Mouse (Mus musculus): ENCODE measurements around the gene Rbm18. TPM values are rescaled to one million over a fixed set of nuclear protein-coding genes. Genes with fewer than 3 reads are reported as not detected.
"Not testable (repeated sequence)": the region's sequence is repeated elsewhere in the genome, so short reads cannot be mapped to it uniquely, and the experiment has no call there.

Gene Rbm18
- polyA plus RNA-seq, 1 experiment from 2014 or later: 140 TPM

GRCm38 (mm10) chr2:36152401-36152800 is 15.8 kb upstream of the Rbm18 start:
- not testable (repeated sequence) for H3K4me2 ChIP-seq; H3K27ac ChIP-seq (replicated peaks); H3K4me3 ChIP-seq; H3K9ac ChIP-seq; H3K27me3 ChIP-seq; ATAC-seq (ENCODE audit: low read depth); H3K4me1 ChIP-seq (replicated peaks); H3K9me3 ChIP-seq
- 93% methylated on average over 4 of the region's 4 CpGs for WGBS
- H3K36me3 ChIP-seq: peaks cover 58% of the 10 kb centered on the region

- Histone ChIP-seq H3K27ac (replicated peaks) (no peak overlapping the region), H3K4me2 (no peak overlapping the region), H3K4me1 (replicated peaks) (no peaks in the 10 kb centered on the region), H3K9me3 (no peaks in the 10 kb centered on the region), H3K36me3 (peaks cover 39% of the 10 kb centered on the region), H3K4me3 (no peak overlapping the region), H3K9ac (no peak overlapping the region), H3K27me3 (no peaks in the 10 kb centered on the region)
- WGBS: 86% methylated on average over 7 of the region's 7 CpGs
- ATAC-seq (ENCODE audit: low read depth): no peak
Observed at GRCm38 (mm10) chr2:36148876-36149365, 12.3 kb upstream of the Rbm18 start.

- H3K4me1 ChIP-seq (replicated peaks): peaks cover 25% of the 10 kb centered on the region
- no peaks in the 10 kb centered on the region for H3K27me3 ChIP-seq
- ATAC-seq (ENCODE audit: low read depth): no peak
- 79% methylated on average over 2 of the region's 2 CpGs for WGBS
- no peaks in the 10 kb centered on the region for H3K9me3 ChIP-seq
- H3K4me3 ChIP-seq: no peak overlapping the region
- H3K27ac ChIP-seq (replicated peaks): no peak overlapping the region
- H3K4me2 ChIP-seq: no peak overlapping the region
- H3K9ac ChIP-seq: no peak overlapping the region
- peaks cover 19% of the 10 kb centered on the region for H3K36me3 ChIP-seq
Observed at GRCm38 (mm10) chr2:36139096-36139495, 2.5 kb upstream of the Rbm18 start.

- Histone ChIP-seq H3K4me3 (peak overlapping the region; percentile 78), H3K27me3 (no peaks in the 10 kb centered on the region), H3K4me2 (peak overlapping the region; percentile 83), H3K36me3 (peaks cover 38% of the 10 kb centered on the region), H3K27ac (replicated peaks) (peak overlapping the region; percentile 88), H3K9me3 (no peaks in the 10 kb centered on the region), H3K4me1 (replicated peaks) (peaks cover 25% of the 10 kb centered on the region), H3K9ac (peak overlapping the region; percentile 84)
- WGBS: under 1% methylated on average over 4 of the region's 4 CpGs
- peak; percentile 16; the same call in 1 of the 2 replicates for ATAC-seq (ENCODE audit: low read depth)
Observed at GRCm38 (mm10) chr2:36135887-36136286, 686 bp downstream of the Rbm18 start.

GRCm38 (mm10) chr2:36129051-36129450 is 7.5 kb downstream of the Rbm18 start:
- Histone ChIP-seq H3K27ac (replicated peaks) (no peak overlapping the region), H3K36me3 (peaks cover 87% of the 10 kb centered on the region), H3K9ac (no peak overlapping the region), H3K4me1 (replicated peaks) (0 out of 2 replicates have a peak, but pooled peaks cover 5% of the 10 kb centered on the region), H3K4me3 (no peak overlapping the region), H3K9me3 (no peaks in the 10 kb centered on the region), H3K27me3 (no peaks in the 10 kb centered on the region), H3K4me2 (no peak overlapping the region)
- 84% methylated on average over 3 of the region's 3 CpGs for WGBS
- ATAC-seq (ENCODE audit: low read depth): no peak

- H3K4me2 ChIP-seq: no peak overlapping the region
- H3K36me3 ChIP-seq: peaks cover 87% of the 10 kb centered on the region
- no peaks in the 10 kb centered on the region for H3K9me3 ChIP-seq
- H3K27ac ChIP-seq (replicated peaks): no peak overlapping the region
- H3K4me1 ChIP-seq (replicated peaks): 0 out of 2 replicates have a peak, but pooled peaks cover 5% of the 10 kb centered on the region
- no peaks in the 10 kb centered on the region for H3K27me3 ChIP-seq
- no peak for ATAC-seq (ENCODE audit: low read depth)
- H3K9ac ChIP-seq: no peak overlapping the region
- no peak overlapping the region for H3K4me3 ChIP-seq
- 79% methylated on average over 4 of the region's 4 CpGs for WGBS
Observed at GRCm38 (mm10) chr2:36127973-36128372, 8.6 kb downstream of the Rbm18 start.

- Histone ChIP-seq H3K27me3 (no peaks in the 10 kb centered on the region), H3K4me1 (replicated peaks) (0 out of 2 replicates have a peak, but pooled peaks cover 5% of the 10 kb centered on the region), H3K4me2 (no peak overlapping the region), H3K4me3 (no peak overlapping the region), H3K27ac (replicated peaks) (no peak overlapping the region), H3K36me3 (peaks cover 86% of the 10 kb centered on the region), H3K9ac (no peak overlapping the region), H3K9me3 (no peaks in the 10 kb centered on the region)
- WGBS: 94% methylated on average over 9 of the region's 9 CpGs
- no peak for ATAC-seq (ENCODE audit: low read depth)
Observed at GRCm38 (mm10) chr2:36126795-36127429, 9.7 kb downstream of the Rbm18 start.

GRCm38 (mm10) chr2:36112632-36113031 is 23.9 kb downstream of the Rbm18 start:
- Histone ChIP-seq H3K36me3 (peaks cover 21% of the 10 kb centered on the region), H3K4me3 (no peak overlapping the region), H3K9me3 (no peaks in the 10 kb centered on the region), H3K4me2 (no peak overlapping the region), H3K9ac (no peak overlapping the region), H3K27me3 (peaks cover 46% of the 10 kb centered on the region), H3K4me1 (replicated peaks) (no peaks in the 10 kb centered on the region), H3K27ac (replicated peaks) (no peak overlapping the region)
- no peak for ATAC-seq (ENCODE audit: low read depth)
- whole genome bisulfite sequencing: 82% methylated on average over 3 of the region's 3 CpGs

GRCm38 (mm10) chr2:36108615-36109014 is 28.0 kb downstream of the Rbm18 start:
- peaks cover 86% of the 10 kb centered on the region for H3K27me3 ChIP-seq
- no peak overlapping the region for H3K4me2 ChIP-seq

GRCm38 (mm10) chr2:36104956-36105741 is 31.4 kb downstream of the Rbm18 start, which contains the start of gene Lhx6:
TSS of gene Lhx6 (minus strand) at chr2:36105408.
- Histone ChIP-seq H3K9ac (peak within 1 kb of the TSS; percentile 31), H3K4me1 (replicated peaks) (peaks cover 36% of the 10 kb centered on the region), H3K4me3 (peak within 1 kb of the TSS; percentile 35), H3K27me3 (peaks cover 100% of the 10 kb centered on the region), H3K9me3 (no peaks in the 10 kb centered on the region), H3K27ac (replicated peaks) (no peak within 1 kb of the TSS), H3K36me3 (no peaks in the 10 kb centered on the region), H3K4me2 (peak within 1 kb of the TSS; percentile 58)
- under 1% methylated on average over 54 of the region's 58 CpGs for WGBS
- ATAC-seq (ENCODE audit: low read depth): 0 out of 2 replicates have a peak, but pooled peaks have one; percentile 26

More at GRCm38 (mm10) chr2:36108615-36109014, 28.0 kb downstream of the Rbm18 start:
- no peak overlapping the region for H3K27ac ChIP-seq (replicated peaks)
- H3K36me3 ChIP-seq: no peaks in the 10 kb centered on the region
- no peak for ATAC-seq (ENCODE audit: low read depth)
- peaks cover 21% of the 10 kb centered on the region for H3K4me1 ChIP-seq (replicated peaks)
- WGBS: 4% methylated on average over 7 of the region's 7 CpGs
- H3K4me3 ChIP-seq: no peak overlapping the region
- H3K9ac ChIP-seq: no peak overlapping the region
- H3K9me3 ChIP-seq: no peaks in the 10 kb centered on the region

- Histone ChIP-seq H3K4me1 (replicated peaks) (peaks cover 36% of the 10 kb centered on the region), H3K27me3 (peaks cover 100% of the 10 kb centered on the region), H3K4me2 (peak overlapping the region; percentile 58), H3K9ac (peak overlapping the region; percentile 31; the same call in 1 of the 2 replicates), H3K9me3 (no peaks in the 10 kb centered on the region), H3K4me3 (peak overlapping the region; percentile 35), H3K36me3 (no peaks in the 10 kb centered on the region), H3K27ac (replicated peaks) (no peak overlapping the region)
- WGBS: under 1% methylated on average over 32 of the region's 32 CpGs
- no peak for ATAC-seq (ENCODE audit: low read depth)
Observed at GRCm38 (mm10) chr2:36104436-36104955, 32.1 kb downstream of the Rbm18 start.

Data from neural tube, embryonic 13.5 days (tissue).